Mouse (Mus musculus): ENCODE results near the gene Pde4b.

Gene Pde4b

DNA sequence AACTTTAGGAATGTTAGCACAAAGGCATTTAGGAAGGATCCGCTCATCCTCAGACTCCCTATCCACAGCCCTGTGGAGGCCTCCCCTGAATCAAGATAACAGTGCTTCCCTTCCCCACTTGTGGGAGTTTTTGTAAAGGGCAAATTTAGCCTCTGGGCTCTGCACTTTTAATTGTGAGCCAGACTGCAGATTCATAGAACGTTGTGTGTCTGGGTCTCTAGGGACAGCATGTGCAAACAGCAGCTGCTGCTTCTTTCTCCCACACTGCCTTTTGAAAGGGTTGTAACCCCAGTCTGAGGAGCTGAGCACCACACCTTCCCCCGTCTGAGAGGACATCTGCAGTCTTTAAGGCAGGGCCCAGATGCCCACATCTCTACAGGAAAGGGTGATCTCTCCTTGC, 544.3 kb downstream of the Pde4b start:
- no peak for DNase-seq (ENCODE audit: extremely low read depth, insufficient read length, low spot score)

DNA sequence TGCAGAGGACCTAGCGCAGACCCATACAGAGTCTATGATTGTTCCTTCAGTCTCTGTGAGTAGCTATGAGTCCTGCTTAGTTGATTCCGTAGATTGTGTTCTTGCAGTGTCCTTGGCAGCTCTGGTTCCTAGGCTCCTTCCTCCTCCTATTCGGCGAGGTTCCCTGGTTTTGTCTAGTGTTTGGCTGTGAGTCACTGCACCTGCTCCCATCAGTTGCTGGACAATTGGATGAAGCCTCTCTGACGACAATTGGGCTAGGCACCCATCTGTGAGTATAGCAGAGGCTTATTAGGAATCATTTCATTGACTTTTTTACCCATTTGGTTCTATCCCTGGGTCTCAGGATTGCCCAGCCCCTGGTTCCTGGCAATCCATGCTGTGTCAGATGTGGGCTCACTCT, 545.9 kb downstream of the Pde4b start:
- no peak for DNase-seq (ENCODE audit: extremely low read depth, insufficient read length, low spot score)

DNA sequence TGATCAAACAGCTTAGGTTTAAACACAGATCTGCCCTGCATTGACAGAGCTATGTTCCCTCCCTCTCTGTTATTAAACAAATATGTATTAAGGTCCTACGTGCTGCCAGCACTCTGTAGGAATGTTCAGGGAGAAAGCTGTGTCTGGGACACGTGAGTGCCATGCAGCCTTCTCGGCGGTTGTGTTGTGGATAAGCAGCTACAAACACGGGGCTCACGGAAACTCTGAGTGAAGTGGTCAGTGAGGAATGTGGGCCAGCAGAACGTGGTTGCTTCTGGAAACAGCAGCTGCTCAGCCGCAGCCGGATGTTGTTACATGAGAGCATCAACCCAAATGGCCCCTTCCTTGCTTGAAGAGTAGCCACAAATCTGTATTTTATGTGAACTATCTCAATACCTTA, 547.9 kb downstream of the Pde4b start:
- no peak for DNase-seq (ENCODE audit: extremely low read depth, insufficient read length, low spot score)

DNA sequence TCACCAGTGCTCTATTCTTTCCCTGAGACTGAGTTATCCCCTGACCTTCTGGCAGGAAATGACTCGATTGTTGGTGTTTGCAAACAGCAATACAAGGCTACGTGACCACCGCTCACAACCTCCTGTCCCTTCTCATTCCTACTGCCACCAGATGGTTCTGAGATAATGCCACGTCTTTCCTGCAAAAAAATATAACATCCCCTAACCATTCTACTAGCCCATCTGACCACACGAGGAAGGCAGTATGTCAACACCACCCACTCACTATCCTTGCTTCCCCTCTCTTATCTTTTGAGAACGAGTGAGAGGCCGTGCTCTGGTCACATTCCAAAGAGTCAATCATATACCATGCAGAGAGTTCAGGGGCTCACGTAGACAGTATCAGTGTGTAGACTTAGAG, 548.6 kb downstream of the Pde4b start:
- DNase-seq (ENCODE audit: extremely low read depth, insufficient read length, low spot score): no peak

DNA sequence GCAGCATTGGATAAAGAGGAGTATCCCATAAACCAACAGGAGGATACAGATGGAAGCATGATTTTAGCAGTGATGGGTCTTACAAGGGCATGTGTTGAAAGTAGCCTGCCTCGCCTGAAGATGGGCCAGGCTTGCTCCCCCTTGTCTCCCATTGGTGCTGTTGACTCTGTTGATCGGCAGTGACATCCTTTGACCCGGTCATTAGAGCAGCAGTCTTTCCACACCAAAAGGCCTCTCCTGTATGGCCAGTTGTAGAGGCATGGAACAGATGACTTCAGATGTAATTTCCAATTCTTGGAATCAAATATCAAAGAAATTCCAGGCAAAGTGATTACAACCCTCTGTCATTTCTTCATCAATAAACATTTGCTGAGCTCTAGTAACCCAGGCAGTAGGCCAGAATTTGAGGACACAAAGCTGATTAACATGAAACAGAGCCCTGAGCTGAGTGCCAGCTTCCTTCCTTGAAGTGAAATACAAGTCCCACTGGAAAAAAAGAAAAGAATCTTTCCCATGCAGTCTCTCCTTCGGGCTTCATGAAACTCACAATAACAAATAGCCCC, 550.1 kb downstream of the Pde4b start:
- no peak for DNase-seq (ENCODE audit: extremely low read depth, insufficient read length, low spot score)

DNA sequence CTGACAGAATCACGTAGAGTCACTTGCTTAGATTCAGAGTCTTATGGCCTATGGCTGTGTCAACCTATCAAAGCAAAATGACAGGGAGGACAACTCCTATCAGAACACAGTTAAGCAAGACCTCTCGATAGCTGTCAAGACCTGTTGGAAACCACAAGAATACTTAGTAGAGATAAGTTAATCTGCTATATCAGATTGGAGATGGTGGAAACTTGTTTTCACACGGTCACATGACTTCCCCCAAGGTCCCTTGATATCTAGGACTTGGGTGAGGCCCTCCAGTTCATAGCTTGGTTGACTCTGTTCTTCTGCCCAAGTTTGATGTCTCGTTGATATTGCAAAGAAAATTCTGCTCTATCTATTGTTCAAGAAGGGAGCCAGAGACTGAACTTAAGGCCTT, 553.6 kb downstream of the Pde4b start:
- DNase-seq (ENCODE audit: extremely low read depth, insufficient read length, low spot score): no peak

DNA sequence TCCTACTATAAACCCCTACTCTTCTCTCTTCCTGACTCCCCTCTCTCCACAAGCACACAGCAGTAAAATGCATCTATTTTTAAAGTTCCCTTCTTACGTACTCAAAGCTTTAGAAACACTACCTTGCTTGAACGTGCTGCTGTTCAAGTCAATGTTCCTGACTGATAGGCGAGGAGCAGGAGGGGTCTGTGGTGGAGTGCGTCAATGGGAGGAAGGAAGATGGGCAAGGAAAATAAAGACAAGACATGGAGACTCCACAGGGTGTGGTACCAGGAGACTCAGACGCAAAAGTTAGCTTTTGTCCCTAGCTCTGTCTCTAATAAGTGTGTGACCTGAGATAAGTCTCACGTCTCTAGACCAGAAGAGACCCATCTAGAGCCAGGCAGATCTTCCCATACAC, 556.7 kb downstream of the Pde4b start:
- no peak for DNase-seq (ENCODE audit: extremely low read depth, insufficient read length, low spot score)

DNA sequence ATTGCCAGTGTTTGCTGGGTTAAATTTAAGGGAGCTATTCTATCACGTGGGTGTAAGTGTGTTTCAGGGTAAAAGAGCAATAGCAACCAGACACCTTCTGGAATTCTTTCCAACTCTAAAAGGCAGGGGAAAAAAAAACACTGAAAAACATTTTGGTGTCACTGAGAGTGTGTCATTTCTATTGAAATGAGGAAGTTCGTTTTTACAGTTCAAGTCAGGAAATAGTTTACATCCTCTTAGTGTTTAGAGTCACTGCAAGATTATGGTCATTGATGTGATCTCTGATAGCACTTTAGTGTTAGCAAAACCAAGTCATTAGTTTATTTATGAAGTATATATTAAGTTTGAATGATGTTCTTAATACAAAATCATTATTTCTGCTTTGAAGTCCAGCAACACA, 559.7 kb downstream of the Pde4b start:
- DNase-seq (ENCODE audit: extremely low read depth, insufficient read length, low spot score): no peak

DNA sequence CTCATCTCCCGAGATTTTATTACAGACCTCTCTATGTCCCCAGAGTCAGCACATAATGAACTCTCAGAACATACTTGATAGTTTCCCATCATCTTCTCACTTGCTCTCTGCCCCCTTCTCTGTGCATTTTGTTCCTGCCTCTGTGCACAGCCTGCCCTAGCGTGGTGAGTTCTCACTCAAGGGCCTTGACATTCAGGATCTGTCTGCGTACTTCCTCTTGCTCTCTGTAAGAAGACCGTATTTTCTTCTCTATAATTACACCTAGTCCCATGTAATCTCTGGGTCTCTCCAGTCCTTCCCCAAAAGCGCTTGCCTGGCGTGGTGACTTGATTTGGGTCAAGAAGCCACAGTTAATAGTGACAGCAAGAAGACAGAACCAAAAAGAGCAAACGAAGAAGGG, 568.0 kb downstream of the Pde4b start:
- DNase-seq (ENCODE audit: extremely low read depth, insufficient read length, low spot score): no peak

DNA sequence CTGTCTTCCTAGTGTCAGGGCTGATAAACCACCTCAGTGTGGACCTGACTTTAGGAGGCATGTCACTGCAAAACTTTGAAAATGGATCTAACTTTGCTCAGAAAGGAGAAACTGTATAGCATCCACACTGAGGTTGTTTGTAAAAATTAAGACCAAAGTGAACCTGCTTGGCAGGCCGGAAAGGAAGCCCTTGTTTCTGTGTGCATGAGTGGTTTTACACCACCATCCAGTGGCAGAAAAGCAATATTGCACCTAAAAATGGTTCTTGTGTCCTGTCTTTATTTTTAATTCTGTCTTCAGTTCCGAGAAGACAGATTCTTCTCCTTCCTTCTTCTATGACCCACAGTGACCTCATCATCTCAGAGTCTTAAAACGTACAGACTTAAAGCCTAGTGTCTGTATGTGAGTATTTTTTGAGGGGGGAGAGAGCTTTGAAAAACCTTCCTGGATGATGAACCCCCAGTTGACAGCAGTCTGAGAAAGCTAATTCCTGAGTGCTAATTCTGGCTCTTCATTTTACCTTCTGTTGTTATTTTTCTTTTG, 569.2 kb downstream of the Pde4b start:
- peak; percentile 16 for DNase-seq (ENCODE audit: extremely low read depth, insufficient read length, low spot score)
